Mouse (Mus musculus): ENCODE data around the gene Fam102a.

DNA sequence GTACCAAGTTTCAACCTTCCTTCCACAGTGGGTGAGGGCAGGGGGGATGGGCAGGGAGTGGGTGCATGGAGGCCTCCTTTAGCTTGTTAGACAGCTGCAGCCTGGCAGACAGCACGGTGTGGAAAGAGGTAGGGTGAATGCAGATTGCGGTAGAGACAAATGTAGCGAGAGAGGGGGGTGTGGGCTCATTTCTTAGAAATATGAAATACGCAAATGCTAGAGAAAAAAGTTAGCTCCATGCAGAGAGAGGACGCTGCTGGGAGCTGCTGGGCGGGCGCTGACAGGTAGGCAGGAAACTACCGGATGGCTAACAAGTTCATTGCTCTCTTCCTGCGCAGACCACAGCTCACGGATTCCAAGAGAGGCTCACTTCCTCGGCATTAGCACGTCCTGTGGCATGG is 41.8 kb upstream of the Fam102a start:
- no peak for TF ChIP-seq CHD2 (IDR thresholded peaks at IDR 0.05; ENCODE audit: low read depth, low read length)
- TF ChIP-seq HCFC1 (IDR thresholded peaks at IDR 0.05; ENCODE audit: borderline replicate concordance, insufficient read depth, low read length), result no peak
- no peak for TF ChIP-seq ZC3H11A (IDR thresholded peaks at IDR 0.05; ENCODE audit: borderline replicate concordance, low read depth, low read length)
